Comparison of ENCODE assay signal across 8 mouse cellular contexts in genomic region chr19:5424782-5425741, GRCm38 (mm10). TPM values are rescaled to one million over a fixed set of nuclear protein-coding genes. Genes with fewer than 3 reads are reported as not detected.
DNase-seq lines count a peak whose midpoint lies in the region; ATAC-seq and TF ChIP-seq lines count a peak whose summit lies in the region.

Drap1 (minus strand) TSS chr19:5424979.
AI837181 (plus strand) TSS chr19:5425144.

- H3K4me2 ChIP-seq in forebrain, embryonic 16.5 days (ENCODE audit: low read length) = peak within 1 kb of the TSS; percentile 91
- peak within 1 kb of the TSS; percentile 91 for H3K4me2 ChIP-seq in lung, embryonic 14.5 days

- H3K9ac ChIP-seq in ES-E14 (ENCODE audit: insufficient read depth, low read depth, low read length, poor library complexity, severe bottlenecking) = peak within 1 kb of the TSS; percentile 93
- peak within 1 kb of the TSS; percentile 98 for H3K9ac ChIP-seq in forebrain, embryonic 16.5 days (replicated peaks; ENCODE audit: low read depth, low read length)
- H3K9ac ChIP-seq in lung, embryonic 14.5 days = peak within 1 kb of the TSS; percentile 93

- peak within 1 kb of the TSS; percentile 64 for H3K27ac ChIP-seq in ES-E14 (ENCODE audit: insufficient read depth, low read depth, low read length, poor library complexity, severe bottlenecking)
- H3K27ac ChIP-seq in forebrain, embryonic 16.5 days (ENCODE audit: low read length) = peak within 1 kb of the TSS; percentile 85
- peak within 1 kb of the TSS; percentile 97 for H3K27ac ChIP-seq in layer of hippocampus, adult 2 months
- H3K27ac ChIP-seq in lung, embryonic 14.5 days (ENCODE audit: low read depth) = peak within 1 kb of the TSS; percentile 90
- H3K27ac ChIP-seq in olfactory bulb, adult 2 months (ENCODE audit: insufficient read depth, low read depth, low read length) = peak within 1 kb of the TSS; percentile 93
- H3K27ac ChIP-seq in thymus, adult 2 months (ENCODE audit: control insufficient read depth, insufficient read depth, low read length) = peak within 1 kb of the TSS; percentile 41

- TF ChIP-seq POLR2A in olfactory bulb, adult 2 months (IDR thresholded peaks at IDR 0.05; ENCODE audit: insufficient read depth, low read depth, low read length) = peak; percentile 34; the same call in 1 of the 2 replicates
- peak; percentile 61 for TF ChIP-seq POLR2A in thymus, adult 2 months (IDR thresholded peaks at IDR 0.05; ENCODE audit: control insufficient read depth, extremely low read depth, insufficient read depth, low read length, poor library complexity)

- peaks cover 20% of the 10 kb centered on the region; the same call in 1 of the 2 replicates for H3K36me3 ChIP-seq in ES-E14 (ENCODE audit: control insufficient read depth, insufficient read depth, low read length, poor library complexity, severe bottlenecking)
- peaks cover 8% of the 10 kb centered on the region; the same call in 1 of the 2 replicates for H3K36me3 ChIP-seq in forebrain, embryonic 16.5 days (ENCODE audit: control insufficient read depth, insufficient read depth)
- H3K36me3 ChIP-seq in lung, embryonic 14.5 days (ENCODE audit: insufficient read depth) = peaks cover 48% of the 10 kb centered on the region
- 0 out of 2 replicates have a peak, but pooled peaks cover 8% of the 10 kb centered on the region for H3K36me3 ChIP-seq in thymus, adult 2 months (ENCODE audit: control insufficient read depth, insufficient read depth, low read length)

- no peak for TF ChIP-seq CTCF in layer of hippocampus, adult 2 months (conservative IDR thresholded peaks at IDR 0.05)
- TF ChIP-seq CTCF in lung, embryonic 14.5 days (IDR thresholded peaks at IDR 0.05; ENCODE audit: low read depth) = no peak
- TF ChIP-seq CTCF in olfactory bulb, adult 2 months (IDR thresholded peaks at IDR 0.05; ENCODE audit: insufficient read depth, low read depth, low read length) = no peak
- no peak for TF ChIP-seq CTCF in thymus, adult 2 months (IDR thresholded peaks at IDR 0.05; ENCODE audit: borderline replicate concordance, control insufficient read depth, extremely low read depth, insufficient read depth, low read length, poor library complexity)

- DNase-seq in ES-E14 (ENCODE audit: low read depth, low spot score) = peak; percentile 94
- peak; percentile 90 for DNase-seq in cerebellum, adult 11-12 months
- DNase-seq in heart, postnatal 36 days = peak; percentile 93 to 95
- peak; percentile 93 to 94 for DNase-seq in layer of hippocampus, adult 2 months (ENCODE audit: low spot score in 2 of 2)
- peak; percentile 98 for DNase-seq in lung, embryonic 14.5 days
- DNase-seq in thymus, adult 2 months = peak; percentile 94

- in situ Hi-C loops in ES-E14 (cut with MboI; ENCODE audit: low sequenced_read_pairs in 2 of 2, unreplicated experiment in 2 of 2) = no loop called here

- no peaks in the 10 kb centered on the region for H3K27me3 ChIP-seq in forebrain, embryonic 16.5 days (replicated peaks; ENCODE audit: control insufficient read depth, insufficient read depth, low read length)
- no peaks in the 10 kb centered on the region for H3K27me3 ChIP-seq in lung, embryonic 14.5 days (ENCODE audit: insufficient read depth, low read length)
- H3K27me3 ChIP-seq in thymus, adult 2 months (ENCODE audit: control insufficient read depth, insufficient read depth, low read length) = no peaks in the 10 kb centered on the region

- H3K9me3 ChIP-seq in ES-E14 (ENCODE audit: control insufficient read depth, insufficient read depth, low read depth, low read length) = no peaks in the 10 kb centered on the region
- H3K9me3 ChIP-seq in forebrain, embryonic 16.5 days (ENCODE audit: control insufficient read depth, low read length) = no peaks in the 10 kb centered on the region
- no peaks in the 10 kb centered on the region for H3K9me3 ChIP-seq in lung, embryonic 14.5 days (ENCODE audit: low read depth, low read length)

- H3K4me1 ChIP-seq in ES-E14 (ENCODE audit: control insufficient read depth in 2 of 2, insufficient read depth in 2 of 2, low read length in 2 of 2, poor library complexity in 1 of 2) = peaks cover 6 to 14% of the 10 kb centered on the region in 2 experiments; a peak in 3 of 4 replicates
- peaks cover 37% of the 10 kb centered on the region for H3K4me1 ChIP-seq in forebrain, embryonic 16.5 days (replicated peaks; ENCODE audit: control insufficient read depth, insufficient read depth, low read length)
- H3K4me1 ChIP-seq in lung, embryonic 14.5 days (ENCODE audit: insufficient read depth) = peaks cover 16% of the 10 kb centered on the region; the same call in 1 of the 2 replicates
- H3K4me1 ChIP-seq in olfactory bulb, adult 2 months (ENCODE audit: control insufficient read depth, insufficient read depth, low read length) = peaks cover 42% of the 10 kb centered on the region
- peaks cover 39% of the 10 kb centered on the region for H3K4me1 ChIP-seq in thymus, adult 2 months (replicated peaks; ENCODE audit: control insufficient read depth, insufficient read depth, low read length)

- intact Hi-C loops in heart, postnatal 36 days (cut with DNase I) = loop anchor here (2.0 to 5.0 kb wide), 2 partner anchors 58 to 88 kb away; partner anchors contain the start of genes Banf1, Catsper1 and Eif1ad

- WGBS in forebrain, embryonic 16.5 days = under 1% methylated on average over 73 of the region's 87 CpGs
- under 1% methylated on average over 85 of the region's 87 CpGs for WGBS in lung, embryonic 14.5 days
- 1% methylated on average over 80 of the region's 87 CpGs for WGBS in olfactory bulb, adult 2 months
- 1% methylated on average over 84 of the region's 87 CpGs for WGBS in thymus, adult 2 months

- H3K4me3 ChIP-seq in ES-E14 (ENCODE audit: insufficient read depth in 1 of 2, low read depth in 1 of 2, low read length in 2 of 2, poor library complexity in 1 of 2, severe bottlenecking in 1 of 2) = peak within 1 kb of the TSS; percentile 84 to 99
- peak within 1 kb of the TSS; percentile 78 for H3K4me3 ChIP-seq in forebrain, embryonic 16.5 days (replicated peaks; ENCODE audit: low read length)
- peak within 1 kb of the TSS; percentile 98 for H3K4me3 ChIP-seq in layer of hippocampus, adult 2 months
- peak within 1 kb of the TSS; percentile 91 for H3K4me3 ChIP-seq in lung, embryonic 14.5 days (ENCODE audit: low read depth, low read length)
- H3K4me3 ChIP-seq in olfactory bulb, adult 2 months (ENCODE audit: insufficient read depth, low read depth, low read length) = peak within 1 kb of the TSS; percentile 99
- peak within 1 kb of the TSS; percentile 83 for H3K4me3 ChIP-seq in thymus, adult 2 months (ENCODE audit: control insufficient read depth, insufficient read depth, low read length)

- peak; percentile 96 for ATAC-seq in forebrain, embryonic 16.5 days
- peak; percentile 93 for ATAC-seq in lung, embryonic 14.5 days (ENCODE audit: insufficient read depth)

TF ChIP-seq in ES-E14, 5 proteins besides CTCF, POLR2A, EP300 and RAD21:
- TF ChIP-seq ZNF384 (IDR thresholded peaks at IDR 0.05; ENCODE audit: low read depth, low read length) (no peak; the same call in 1 of the 2 replicates), HCFC1 (IDR thresholded peaks at IDR 0.05; ENCODE audit: borderline replicate concordance, insufficient read depth, low read length) (0 out of 2 replicates have a peak, but pooled peaks have one; percentile 13)

RNA-seq across cellular contexts. Expression of gene Drap1, which starts in this region (rescaled TPM):
- total RNA-seq in ES-E14 (2012; rRNA removed) = 121 and 124 TPM in 2 replicates
- 283 and 294 TPM in 2 replicates for polyA plus RNA-seq in forebrain, embryonic 16.5 days (2015; fragmentation: Nextera tagmentation; extraction: Ambion mirVana)
- total RNA-seq in heart, postnatal 36 days (2021) = 100 to 1,000 TPM; 297 to 319 TPM
- 100 to 1,000 TPM; 316 to 335 TPM for total RNA-seq in layer of hippocampus, adult 2 months (2021)
- polyA plus RNA-seq in lung, embryonic 14.5 days (2014; fragmentation: Nextera tagmentation; extraction: Ambion mirVana) = 204 and 217 TPM in 2 replicates
- polyA plus RNA-seq in olfactory bulb, adult 2 months (2012; ENCODE audit: insufficient read depth, insufficient read length, low replicate concordance, missing spikeins) = not detected in 2 replicates
- 112 and 133 TPM in 2 replicates for polyA plus RNA-seq in thymus, adult 2 months (2012; rRNA removed)

RNA-seq across cellular contexts. Expression of gene AI837181, which starts in this region (rescaled TPM):
- total RNA-seq in ES-E14 (2012; rRNA removed) = 13.8 and 13.9 TPM in 2 replicates
- polyA plus RNA-seq in forebrain, embryonic 16.5 days (2015; fragmentation: Nextera tagmentation; extraction: Ambion mirVana) = 61.1 and 62.9 TPM in 2 replicates
- 10 to 100 TPM; 33.3 to 38.1 TPM for total RNA-seq in heart, postnatal 36 days (2021)
- 10 to 100 TPM; 61.9 to 70.7 TPM for total RNA-seq in layer of hippocampus, adult 2 months (2021)
- polyA plus RNA-seq in lung, embryonic 14.5 days (2014; fragmentation: Nextera tagmentation; extraction: Ambion mirVana) = 40.8 and 42.7 TPM in 2 replicates
- not detected in 2 replicates for polyA plus RNA-seq in olfactory bulb, adult 2 months (2012; ENCODE audit: insufficient read depth, insufficient read length, low replicate concordance, missing spikeins)
- polyA plus RNA-seq in thymus, adult 2 months (2012; rRNA removed) = 145 and 149 TPM in 2 replicates

Comparison
In these comparisons a context has a peak if more than half of its experiments do, and no peak if none do; other contexts are left out.
1. Peak in every context shown above with its lines: DNase-seq, ATAC-seq, H3K4me3 ChIP-seq and H3K27ac ChIP-seq.
2. RNA of gene AI837181 (polyA plus RNA-seq): 145 to 149 TPM in thymus, adult 2 months, 61.1 to 62.9 TPM in forebrain, embryonic 16.5 days and 40.8 to 42.7 TPM in lung, embryonic 14.5 days; not detected in olfactory bulb, adult 2 months; every median in the first group is over 10 times any median in the second.
3. H3K27ac ChIP-seq: peak in every context shown above with its lines; median percentile 97 in layer of hippocampus, adult 2 months; 93 in olfactory bulb, adult 2 months; 90 in lung, embryonic 14.5 days; 85 in forebrain, embryonic 16.5 days; 64 in ES-E14; 41 in thymus, adult 2 months.